Mouse (Mus musculus): Measurements from ENCODE around the gene Olig1.
"Not testable (repeated sequence)": the region's sequence is repeated elsewhere in the genome, so short reads cannot be mapped to it uniquely, and the experiment has no call there.

Gene Olig1

DNA sequence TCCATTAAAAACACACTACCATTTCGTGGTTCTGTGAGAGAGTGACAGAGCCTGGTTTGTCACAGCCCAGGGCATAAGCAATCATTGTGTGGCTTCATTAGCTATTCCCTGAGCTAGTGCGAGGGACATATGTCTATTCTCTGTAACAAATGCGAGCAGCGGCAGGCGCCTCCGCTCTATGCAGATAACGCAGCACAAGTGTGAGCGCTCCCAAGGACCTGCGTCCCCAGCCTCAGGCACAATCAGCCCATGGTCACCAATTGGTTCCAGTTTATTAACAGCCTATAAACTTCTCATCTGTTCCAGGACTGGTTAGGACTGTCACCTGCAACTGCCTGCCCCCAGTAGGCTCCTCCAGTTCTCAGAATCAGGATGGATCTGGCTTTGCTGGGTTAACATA is 23.3 kb upstream of the Olig1 start:
- no peak for ATAC-seq (ENCODE audit: low TSS enrichment)

DNA sequence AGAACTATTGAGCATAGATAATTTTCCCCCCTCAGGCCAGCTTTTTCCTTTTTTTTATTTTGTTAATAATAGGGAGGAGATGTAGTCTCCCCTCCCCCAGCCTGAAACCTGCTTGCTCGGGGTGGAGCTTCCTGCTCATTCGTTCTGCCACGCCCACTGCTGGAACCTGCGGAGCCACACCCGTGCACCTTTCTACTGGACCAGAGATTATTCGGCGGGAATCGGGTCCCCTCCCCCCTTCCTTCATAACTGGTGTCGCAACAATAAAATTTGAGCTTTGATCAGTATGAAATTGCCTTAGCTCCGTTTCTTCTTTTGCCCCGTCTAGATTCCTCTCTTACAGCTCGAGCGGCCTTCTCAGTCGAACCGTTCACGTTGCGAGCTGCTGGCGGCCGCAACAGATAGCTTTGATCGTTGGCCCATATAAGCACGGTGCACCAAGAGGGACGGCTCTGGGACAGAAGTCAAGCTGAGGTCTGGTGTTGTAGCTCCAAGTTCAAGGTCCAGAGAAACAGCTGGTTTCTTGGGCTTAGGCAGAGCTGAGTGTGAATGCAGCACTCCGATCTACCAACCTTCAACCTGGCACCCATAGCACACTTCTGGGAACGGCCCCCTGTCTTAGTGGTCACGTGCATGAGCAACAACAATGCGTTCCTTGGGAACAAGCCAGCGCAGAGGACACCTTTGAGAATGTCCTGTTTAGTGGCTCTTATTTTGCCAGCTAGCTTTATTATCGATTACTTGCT is 14.0 kb upstream of the Olig1 start:
- ATAC-seq (ENCODE audit: low TSS enrichment): not testable (repeated sequence)

DNA sequence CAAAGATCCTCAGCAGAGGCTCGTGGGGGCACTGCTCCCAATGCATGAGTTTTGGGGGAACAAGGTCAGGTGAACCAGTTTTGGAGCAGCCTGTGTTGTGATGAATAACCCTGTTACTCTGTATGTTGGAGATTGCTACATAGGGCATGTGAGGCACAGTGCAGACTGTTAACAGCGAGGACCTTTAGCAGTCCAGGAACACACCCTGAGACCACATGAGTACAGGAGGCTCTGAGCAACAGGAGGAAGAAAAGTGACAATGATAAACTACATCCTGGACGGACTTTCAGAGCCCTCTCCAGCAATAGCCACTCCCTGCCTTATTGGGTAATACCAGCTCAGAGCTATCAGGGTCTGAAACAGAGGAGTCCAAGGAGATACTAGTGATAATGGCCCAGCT is 10.6 kb upstream of the Olig1 start:
- ATAC-seq (ENCODE audit: low TSS enrichment): no peak

DNA sequence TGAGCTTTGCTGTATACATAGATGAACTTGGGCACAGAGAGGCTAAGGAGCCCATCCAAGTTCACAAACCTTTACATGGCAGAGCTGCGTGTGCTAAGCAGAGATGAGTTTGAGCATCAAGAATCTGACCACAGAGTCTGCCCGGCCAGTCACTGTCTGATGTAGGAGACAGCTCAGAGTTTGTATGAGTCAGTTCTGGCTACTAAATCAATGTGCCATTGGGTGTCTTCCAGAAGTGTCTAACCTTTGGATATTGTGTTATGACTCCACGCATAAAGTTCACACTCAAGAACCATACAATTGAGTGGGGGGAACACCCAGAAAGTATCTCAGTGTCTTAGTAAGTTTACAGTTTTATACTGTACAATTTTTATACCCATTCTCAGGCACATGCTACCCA is 8.7 kb upstream of the Olig1 start:
- ATAC-seq (ENCODE audit: low TSS enrichment): no peak

DNA sequence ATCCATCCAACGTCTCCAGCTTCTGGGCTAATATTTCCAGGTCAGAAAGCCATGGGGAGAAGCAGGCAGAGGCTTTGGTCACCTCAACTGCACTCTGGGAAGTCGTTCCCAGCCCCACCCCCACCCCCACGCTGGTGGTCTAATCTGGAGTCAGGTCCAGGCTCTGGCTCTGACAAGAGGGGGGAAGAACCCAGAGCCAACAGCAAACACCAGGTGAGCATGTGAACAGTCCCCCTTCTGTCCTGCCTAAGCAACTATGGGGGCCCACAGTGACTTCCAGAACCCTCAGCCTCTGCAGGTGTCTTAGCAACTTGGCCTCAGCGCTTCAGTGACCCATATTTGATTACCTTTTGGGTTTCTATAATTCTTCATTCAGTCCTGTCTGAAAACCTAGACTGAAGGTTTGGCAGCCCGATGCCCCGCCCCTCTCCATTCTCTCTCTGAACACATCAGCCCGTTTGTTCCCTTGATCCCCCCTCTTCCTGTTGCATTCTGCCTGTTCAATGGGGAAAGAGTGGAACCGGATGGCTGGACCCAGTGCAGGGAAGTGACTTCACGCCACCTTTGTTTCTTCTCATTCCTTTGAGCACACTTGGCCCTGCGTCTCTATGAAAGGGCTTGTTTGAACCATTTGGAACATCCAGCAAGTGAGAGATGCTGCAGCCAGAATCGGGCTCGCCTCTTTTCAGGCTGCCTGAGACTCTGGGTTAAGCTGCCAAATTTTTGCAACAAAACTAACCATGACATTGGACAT is 6.9 kb upstream of the Olig1 start:
- peak; percentile 60 for ATAC-seq (ENCODE audit: low TSS enrichment)

DNA sequence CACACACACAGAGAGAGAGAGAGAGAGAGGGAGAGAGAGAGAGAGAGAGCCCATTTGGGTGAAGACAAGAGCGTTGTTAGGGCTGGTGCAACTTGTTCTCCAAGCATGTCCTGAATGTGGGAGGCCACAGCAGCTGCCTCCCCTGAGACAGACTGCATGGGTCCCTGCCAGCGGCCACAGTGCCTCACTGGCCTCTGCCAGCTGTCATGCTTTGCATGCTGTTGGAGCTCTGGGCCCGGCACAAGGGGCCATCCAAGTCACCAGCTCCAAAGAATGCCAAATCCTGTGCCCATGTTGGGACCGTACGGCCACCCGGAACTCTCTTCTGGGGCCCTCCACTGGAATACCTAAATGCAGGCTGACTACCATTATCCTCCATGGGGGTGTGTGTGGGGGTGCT is 3.6 kb upstream of the Olig1 start:
- ATAC-seq (ENCODE audit: low TSS enrichment): peak; percentile 22

DNA sequence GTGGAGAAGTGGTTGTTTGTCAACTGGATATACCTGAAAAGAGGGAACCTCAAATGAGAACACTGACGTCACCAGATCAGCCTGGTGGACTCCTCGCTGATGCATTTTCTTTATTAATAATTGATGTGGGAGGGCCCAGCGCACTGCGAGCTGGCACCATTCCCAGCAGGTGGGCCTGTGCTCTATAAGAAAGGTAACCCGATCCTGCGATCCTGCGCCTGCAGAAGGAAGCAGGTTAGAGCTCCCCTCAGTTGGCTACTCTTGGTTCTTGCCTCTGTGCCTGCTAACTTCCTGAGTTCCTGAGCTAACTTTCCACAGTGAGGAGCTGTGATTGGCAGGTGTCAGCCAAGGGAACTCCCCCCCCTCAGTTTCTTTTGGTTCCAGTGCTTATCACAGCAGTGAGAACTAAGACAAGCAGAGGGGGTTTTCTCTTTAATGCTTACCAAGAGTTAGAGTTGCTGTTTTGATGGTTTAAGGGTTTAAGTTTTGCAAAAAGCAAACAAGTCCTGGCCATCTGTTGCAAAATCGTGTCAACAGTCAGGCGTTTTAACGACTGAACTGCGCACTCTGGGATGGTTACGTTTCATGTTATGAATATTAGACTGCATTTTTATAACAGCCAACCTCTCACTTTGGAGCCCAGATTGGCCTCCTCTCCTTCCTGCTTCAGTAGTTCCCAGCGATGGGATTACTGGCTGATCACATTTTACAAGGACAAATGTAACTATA is 684 bp upstream of the Olig1 start:
- no peak for ATAC-seq (ENCODE audit: low TSS enrichment)

DNA sequence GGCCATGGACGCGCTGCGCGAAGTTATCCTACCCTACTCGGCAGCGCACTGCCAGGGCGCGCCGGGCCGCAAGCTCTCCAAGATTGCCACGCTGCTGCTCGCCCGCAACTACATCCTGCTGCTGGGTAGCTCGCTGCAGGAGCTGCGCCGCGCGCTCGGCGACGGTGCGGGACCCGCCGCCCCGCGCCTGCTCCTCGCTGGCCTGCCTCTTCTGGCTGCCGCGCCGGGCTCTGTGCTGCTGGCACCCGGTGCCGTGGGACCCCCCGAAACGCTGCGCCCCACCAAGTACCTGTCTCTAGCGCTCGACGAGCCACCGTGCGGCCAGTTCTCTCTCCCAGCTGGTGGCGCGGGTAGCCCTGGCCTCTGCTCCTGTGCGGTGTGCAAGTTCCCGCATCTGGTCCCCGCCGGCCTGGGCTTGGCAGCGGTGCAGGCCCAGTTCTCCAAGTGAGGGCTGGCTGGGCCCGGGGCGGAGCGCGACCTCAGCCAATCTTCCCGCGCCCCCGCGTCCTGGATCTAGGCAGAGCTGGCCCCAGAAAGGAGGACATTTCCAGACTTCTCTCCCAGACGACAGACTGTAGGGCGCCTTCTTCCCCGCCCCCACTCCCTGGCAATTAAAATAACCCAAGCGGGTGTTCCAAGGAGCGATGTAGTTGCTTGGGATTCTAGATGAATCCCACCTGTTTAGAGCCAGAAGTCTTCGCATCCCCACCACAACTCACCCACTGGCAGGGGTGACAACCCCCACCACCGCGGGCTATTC is 820 bp downstream of the Olig1 start:
- ATAC-seq (ENCODE audit: low TSS enrichment): 0 out of 2 replicates have a peak, but pooled peaks have one; percentile 14

DNA sequence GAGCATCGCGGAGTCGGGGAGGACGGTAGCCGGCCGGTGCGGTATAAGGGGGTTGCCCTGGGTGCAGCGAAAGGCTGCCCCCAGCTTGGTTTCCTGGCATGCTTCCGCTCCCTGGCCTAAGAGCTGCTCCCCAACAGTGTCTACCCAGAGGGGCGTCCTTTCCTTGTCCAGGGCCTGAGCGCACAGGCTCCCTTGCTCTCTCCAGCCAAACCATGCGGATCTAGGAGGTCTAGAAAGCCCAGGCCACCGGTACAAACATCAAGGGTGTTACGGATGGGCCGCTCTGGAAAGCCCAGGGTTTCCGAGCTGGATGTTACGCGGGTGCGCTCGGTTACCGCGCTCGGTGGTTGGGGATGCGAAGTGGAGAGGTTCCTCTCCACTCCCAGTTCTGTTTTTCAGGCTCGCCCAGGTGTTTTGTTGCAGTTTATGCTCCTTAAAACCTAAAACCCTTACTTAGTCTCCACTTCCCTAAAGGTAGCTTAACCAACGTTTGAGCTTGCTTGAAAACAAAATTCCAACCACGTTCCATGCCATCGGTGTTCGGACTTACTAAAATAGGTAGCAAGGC is 1.5 kb downstream of the Olig1 start:
- no peak for ATAC-seq (ENCODE audit: low TSS enrichment)

DNA sequence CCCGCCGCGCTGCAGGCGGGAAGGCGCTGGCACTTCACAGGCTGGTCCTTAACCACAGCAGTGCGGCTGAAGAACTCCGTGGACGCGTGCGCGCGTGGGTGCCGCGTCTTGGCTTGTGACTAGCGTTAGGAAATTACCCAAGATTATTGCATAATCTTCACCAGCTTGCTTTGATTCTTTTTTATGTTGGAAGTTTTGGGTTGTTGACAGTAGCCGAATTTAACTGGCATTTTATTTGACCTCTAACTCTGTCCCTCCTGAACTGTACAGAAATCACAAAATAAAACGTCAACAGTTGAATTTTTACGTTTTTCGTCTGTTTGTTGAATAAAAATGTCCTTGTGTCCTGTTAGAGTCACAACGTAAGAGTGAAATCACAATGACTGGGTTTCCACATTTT is 2.1 kb downstream of the Olig1 start:
- no peak for ATAC-seq (ENCODE audit: low TSS enrichment)

DNA sequence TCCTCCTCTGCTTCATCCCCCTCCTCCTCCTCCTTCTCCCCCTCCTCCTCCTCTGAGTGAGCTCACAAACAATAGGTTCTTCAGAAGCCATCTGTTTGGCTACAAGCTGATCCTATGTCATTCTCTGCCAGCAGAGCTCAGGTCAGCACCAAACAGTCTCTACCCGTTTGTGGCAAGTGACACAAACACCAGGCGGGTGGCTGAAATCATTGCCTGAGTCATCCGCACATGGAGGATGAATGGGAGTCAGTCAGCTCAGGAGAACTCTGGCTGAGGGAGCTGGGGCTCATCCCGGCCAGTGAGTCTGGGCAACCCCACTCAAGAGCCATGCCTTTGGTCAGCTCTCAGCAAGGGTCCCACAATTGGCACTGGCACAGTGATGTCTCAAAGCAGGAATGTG is 10.9 kb downstream of the Olig1 start:
- peak; percentile 72 for ATAC-seq (ENCODE audit: low TSS enrichment)

DNA sequence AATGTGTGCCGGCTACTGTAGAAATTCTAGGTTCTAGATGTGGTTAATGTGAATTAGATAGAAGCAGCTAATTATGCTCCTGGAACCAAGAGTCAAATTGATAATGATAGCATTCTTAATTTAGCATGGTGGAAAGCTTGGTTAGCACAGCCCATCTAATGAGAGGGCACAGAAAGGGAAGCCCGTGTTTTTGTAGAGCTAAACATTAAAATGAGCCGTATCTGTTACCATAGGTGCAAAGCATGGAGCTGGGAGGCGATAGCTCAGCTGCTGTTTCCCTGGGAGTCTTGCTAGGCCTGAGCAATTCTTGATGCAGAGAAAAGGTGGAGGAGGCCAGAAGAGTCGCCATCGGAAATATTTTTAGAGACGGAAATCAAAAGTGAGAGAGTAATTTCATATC is 22.5 kb downstream of the Olig1 start:
- ATAC-seq (ENCODE audit: low TSS enrichment): no peak

DNA sequence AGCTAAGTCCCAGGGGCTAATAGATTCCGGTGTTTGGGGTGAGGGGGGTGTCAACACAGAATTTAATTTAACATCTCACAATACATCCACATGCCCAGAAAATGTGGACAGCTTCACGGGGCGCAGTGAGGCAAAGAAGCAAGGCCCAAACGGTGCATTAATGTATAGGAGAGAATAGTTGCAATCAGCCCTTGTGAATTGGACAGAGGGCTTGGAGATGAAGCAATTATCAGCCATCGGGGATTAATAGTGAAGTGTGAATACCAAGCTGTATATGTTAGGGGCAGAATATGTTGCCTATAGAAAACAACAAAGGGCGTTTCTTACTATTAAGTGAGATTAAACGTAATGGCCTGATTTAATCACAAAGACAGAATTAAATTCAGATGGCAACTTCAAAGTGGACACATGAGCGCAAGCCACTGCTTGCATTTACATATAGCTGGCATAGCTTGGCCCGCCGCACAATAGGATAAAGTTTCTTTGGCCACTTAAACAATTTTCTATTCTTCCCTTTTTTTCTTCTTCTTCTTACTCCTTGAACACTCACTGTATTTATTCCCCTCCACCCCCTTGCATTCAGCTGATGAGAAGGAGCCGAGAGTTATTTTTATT is 23.3 kb downstream of the Olig1 start:
- ATAC-seq (ENCODE audit: low TSS enrichment): no peak

DNA sequence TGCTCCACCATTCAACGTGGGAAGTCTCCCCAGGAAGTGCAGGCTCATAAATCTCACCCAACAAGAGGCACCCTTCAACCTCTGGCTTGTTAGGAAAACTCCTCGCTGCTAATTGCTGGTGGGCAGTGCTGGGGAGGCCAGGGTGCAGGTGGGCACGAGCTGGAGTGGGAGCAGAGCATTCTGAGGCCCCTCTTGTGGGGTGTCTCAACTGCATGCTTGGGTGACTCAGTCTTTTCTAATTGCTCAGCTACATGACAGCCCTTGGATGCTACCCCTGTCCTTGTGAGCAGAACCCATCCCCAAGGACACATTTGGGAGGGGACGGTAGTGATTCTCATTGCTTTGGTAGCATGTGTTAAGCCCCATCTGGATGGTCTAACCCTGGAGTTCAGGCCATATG is 28.2 kb downstream of the Olig1 start:
- ATAC-seq (ENCODE audit: low TSS enrichment): no peak

DNA sequence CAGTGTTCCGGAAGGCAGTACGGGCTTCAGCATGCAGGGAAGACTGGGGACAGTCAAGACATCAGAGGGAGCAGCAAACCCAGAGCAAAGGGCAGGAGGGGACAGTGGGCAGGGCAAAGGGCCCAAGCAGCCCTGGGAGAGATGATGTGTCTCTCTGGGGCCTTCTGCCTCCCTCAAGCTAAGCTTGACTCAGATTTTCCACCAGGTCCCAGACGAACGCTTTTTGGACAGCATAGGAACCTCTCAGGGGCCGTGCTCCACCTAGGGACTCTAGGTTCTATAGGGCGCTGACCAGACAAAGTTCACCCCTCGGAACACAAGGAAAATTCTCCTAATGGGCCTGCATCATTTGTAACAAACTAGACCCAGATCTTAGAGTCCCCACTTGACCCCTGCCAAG is 29.8 kb downstream of the Olig1 start:
- ATAC-seq (ENCODE audit: low TSS enrichment): no peak

DNA sequence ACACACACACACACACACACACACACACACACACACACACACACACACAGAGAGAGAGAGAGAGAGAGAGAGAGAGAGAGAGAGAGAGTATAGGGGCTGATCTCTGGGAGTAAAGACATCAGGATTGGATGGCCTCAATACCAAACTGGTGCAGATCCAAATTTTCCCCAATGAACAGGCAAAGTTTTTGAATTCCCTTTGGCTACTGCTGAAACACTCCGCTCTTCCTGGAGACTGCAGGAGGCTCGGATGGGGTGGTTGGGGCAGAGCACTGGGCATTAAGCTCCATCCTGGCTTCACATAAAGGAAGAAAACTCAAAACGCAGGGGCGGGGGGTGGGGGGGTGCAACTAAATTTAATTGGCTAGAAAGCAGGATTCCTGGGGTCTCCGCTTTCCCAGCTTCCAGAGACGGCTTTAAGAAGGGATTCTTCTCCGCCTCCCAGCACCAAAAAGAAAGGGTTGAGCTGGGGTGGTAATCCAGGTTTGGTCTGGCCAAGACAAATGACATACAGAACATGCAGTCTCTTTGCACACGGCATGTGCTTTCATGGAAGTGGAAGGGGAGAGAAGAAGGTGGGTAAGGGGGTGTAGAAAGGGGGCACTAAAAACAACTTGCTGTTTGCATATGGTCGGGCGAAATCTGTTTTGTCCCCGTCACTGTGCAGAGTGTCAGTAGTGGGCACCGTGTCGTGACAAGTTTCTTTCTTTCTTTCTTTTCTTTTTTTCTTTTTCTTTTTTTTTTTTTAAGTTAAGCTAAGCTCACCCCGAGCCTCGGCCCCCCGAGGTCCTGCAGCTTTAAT is 31.3 kb downstream of the Olig1 start:
- no peak for ATAC-seq (ENCODE audit: low TSS enrichment)

DNA sequence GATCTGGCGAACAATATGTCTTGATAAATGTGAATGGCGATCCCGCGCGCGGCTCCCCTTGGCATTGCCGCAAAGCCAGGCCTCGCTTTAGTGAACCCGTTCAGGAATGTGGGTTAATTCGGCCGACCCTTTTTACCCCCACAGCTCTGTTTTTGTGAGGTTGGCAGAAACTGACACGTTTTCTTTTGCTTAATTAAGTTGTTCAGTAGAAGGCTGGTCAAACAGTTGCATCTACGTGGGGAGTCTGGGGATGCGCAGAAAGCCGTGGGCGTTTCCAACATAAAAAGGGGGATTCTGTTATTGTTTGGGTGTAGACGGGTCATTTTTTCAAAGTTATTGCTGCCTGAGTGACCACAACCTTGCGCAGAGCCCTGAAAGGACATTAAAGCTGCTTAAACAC is 31.9 kb downstream of the Olig1 start:
- ATAC-seq (ENCODE audit: low TSS enrichment): no peak

DNA sequence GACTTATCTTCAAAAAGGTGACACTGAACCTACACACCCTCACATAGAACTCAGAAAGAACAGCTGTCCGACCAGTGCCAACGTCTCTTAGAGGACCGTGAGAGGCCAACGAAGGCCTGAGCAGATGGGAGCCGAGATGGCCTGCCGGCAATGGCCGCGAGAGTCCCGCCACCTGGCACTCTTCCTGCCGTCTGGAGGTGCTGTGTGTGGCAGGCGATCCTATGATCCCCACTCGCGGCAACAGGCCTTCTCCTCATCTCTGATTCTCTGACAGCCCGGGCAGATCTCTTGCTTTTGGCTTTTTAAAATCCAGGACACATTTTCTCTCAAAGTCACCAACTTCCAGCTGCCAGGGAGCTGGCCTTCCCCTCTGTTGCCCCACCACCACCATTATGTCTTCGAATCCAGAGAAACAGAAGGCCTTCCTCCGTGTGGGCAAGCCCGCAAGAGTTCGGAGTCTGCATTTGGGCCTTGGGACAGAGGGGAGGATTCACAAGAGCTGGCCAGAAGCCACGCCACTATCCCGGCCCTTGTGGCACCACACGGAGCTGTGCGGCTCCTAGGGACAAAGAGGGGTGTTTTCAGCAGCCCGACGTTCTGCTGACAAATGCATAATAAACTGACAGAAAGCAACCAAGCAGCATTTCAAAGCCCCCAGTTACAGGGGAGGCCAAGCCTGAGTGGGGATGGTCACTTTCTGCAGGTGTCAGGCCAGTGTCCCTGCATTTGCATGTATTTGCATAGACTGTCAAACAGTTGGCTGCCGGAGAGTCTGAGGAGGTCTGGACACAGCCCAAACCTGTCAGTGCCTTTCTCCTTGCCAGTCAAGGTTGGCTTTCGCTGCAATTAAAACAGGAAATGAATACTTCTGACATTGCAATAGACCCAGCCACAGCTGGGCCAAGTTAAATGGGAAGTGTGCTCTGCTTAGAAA is 34.5 kb downstream of the Olig1 start:
- 0 out of 2 replicates have a peak, but pooled peaks have one; percentile 38 for ATAC-seq (ENCODE audit: low TSS enrichment)

DNA sequence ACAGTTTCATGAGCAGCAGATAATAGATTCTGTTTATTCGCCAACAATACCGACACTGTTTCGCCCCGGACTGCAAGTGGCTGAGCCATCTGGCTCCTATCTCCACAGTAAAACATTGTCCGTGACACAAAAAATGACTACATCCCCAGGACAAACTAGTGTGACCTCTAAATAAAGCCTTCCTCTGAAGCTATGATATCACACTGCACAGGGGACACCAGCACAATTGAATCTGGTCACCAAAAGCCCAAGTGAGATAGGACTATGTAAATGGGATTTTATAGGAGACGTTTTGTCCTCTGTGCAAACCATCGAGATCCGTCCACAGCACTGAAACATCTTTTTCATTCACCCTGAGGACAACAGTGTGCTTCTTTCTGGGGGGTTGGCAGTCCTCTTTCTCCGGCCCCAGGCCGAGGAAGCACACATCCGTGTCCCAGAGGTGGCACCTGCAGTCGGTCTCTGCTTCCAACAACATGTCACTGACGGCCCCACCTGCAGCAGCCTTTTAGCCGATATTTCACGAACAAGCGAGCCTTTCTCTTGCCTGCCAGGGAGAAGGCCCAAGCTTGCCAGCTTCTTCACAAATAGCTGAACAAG is 36.0 kb downstream of the Olig1 start:
- peak; percentile 73 for ATAC-seq (ENCODE audit: low TSS enrichment)
